Mouse (Mus musculus) adipocyte (in vitro differentiated cells): Measurements from ENCODE around the gene Uhrf1bp1.
"Not testable (repeated sequence)": the region's sequence is repeated elsewhere in the genome, so short reads cannot be mapped to it uniquely, and the experiment has no call there.

Experiments used
- DNase-seq: peaks from one replicate; pipeline ENCODE4 v3.0.0-alpha.2; 2016; ENCODE audit warnings: low spot score

Uhrf1bp1 gene

GRCm38 (mm10) chr17:27856265-27856797 is at the start of gene Uhrf1bp1:
Gene Uhrf1bp1, plus strand, starts transcription at chr17:27856441.
- peak; percentile 87 for DNase-seq

- DNase-seq = peak; percentile 50
These were observed 48.6 kb upstream of the Uhrf1bp1 start for GRCm38 (mm10) chr17:27807542-27808078.

GRCm38 (mm10) chr17:27810569-27811331 is 45.5 kb upstream of the Uhrf1bp1 start:
- DNase-seq = peak; percentile 50

GRCm38 (mm10) chr17:27811980-27812379 is 44.3 kb upstream of the Uhrf1bp1 start:
- no peak for DNase-seq

- DNase-seq = no peak
These were observed 41.6 kb upstream of the Uhrf1bp1 start for GRCm38 (mm10) chr17:27814606-27815005.

GRCm38 (mm10) chr17:27819011-27819410 is 37.2 kb upstream of the Uhrf1bp1 start:
- DNase-seq = peak; percentile 45

- peak; percentile 70 for DNase-seq
These were observed 36.7 kb upstream of the Uhrf1bp1 start for GRCm38 (mm10) chr17:27819521-27819970.

- peak; percentile 61 for DNase-seq
These were observed 36.2 kb upstream of the Uhrf1bp1 start for GRCm38 (mm10) chr17:27819971-27820567.

GRCm38 (mm10) chr17:27820568-27821406 is 35.5 kb upstream of the Uhrf1bp1 start, which contains the start of gene D17Wsu92e:
Gene D17Wsu92e, minus strand, starts transcription at chr17:27820648.
- peak; percentile 100 for DNase-seq

GRCm38 (mm10) chr17:27821407-27822338 is 34.6 kb upstream of the Uhrf1bp1 start:
- no peak for DNase-seq

GRCm38 (mm10) chr17:27823142-27823905 is 32.9 kb upstream of the Uhrf1bp1 start:
- DNase-seq = no peak

GRCm38 (mm10) chr17:27824941-27825340 is 31.3 kb upstream of the Uhrf1bp1 start:
- no peak for DNase-seq

GRCm38 (mm10) chr17:27825539-27825938 is 30.7 kb upstream of the Uhrf1bp1 start:
- no peak for DNase-seq

- DNase-seq = peak; percentile 82
These were observed 30.0 kb upstream of the Uhrf1bp1 start for GRCm38 (mm10) chr17:27825984-27826905.

- DNase-seq = peak; percentile 52
These were observed 29.3 kb upstream of the Uhrf1bp1 start for GRCm38 (mm10) chr17:27826908-27827383.

- no peak for DNase-seq
These were observed 28.7 kb upstream of the Uhrf1bp1 start for GRCm38 (mm10) chr17:27827511-27827910.

GRCm38 (mm10) chr17:27830411-27830810 is 25.8 kb upstream of the Uhrf1bp1 start:
- DNase-seq = no peak

- not testable (repeated sequence) for DNase-seq
These were observed 18.4 kb upstream of the Uhrf1bp1 start, which contains the start of gene Snrpc for GRCm38 (mm10) chr17:27837850-27838249. Gene Snrpc, plus strand, starts transcription at chr17:27838150.
